Mouse (Mus musculus): ENCODE results near the gene Opcml. TPM values are rescaled to one million over a fixed set of nuclear protein-coding genes. Genes with fewer than 3 reads are reported as not detected.
A peak's percentile ranks its signal among the peaks of the same experiment; 100 is the strongest.

The Opcml gene
- total RNA-seq, 2 experiments from 2014 or later: 280 to 284 TPM

GRCm38 (mm10) chr9:28222726-28223125 lies 432.2 kb downstream of the Opcml start:
- DNase-seq: no peak
- intact Hi-C loops (cut with DNase I): no loop called here

- no peak for DNase-seq
- intact Hi-C loops (cut with DNase I): no loop called here
Observed at GRCm38 (mm10) chr9:28225824-28226569, 435.4 kb downstream of the Opcml start.

GRCm38 (mm10) chr9:28226570-28226951 lies 436.0 kb downstream of the Opcml start:
- DNase-seq: no peak
- intact Hi-C loops (cut with DNase I): no loop called here

GRCm38 (mm10) chr9:28238450-28238849 lies 447.9 kb downstream of the Opcml start:
- intact Hi-C loops (cut with DNase I): no loop called here
- DNase-seq: no peak

- DNase-seq: no peak
- intact Hi-C loops (cut with DNase I): loop anchor here (2.0 to 10.0 kb wide), 2 partner anchors 453 to 837 kb away; partner anchors contain the start of gene Opcml
Observed at GRCm38 (mm10) chr9:28247742-28248503, 457.3 kb downstream of the Opcml start.

- no peak for DNase-seq
Observed at GRCm38 (mm10) chr9:28251341-28251740, 460.8 kb downstream of the Opcml start.

GRCm38 (mm10) chr9:28255128-28255904 lies 464.7 kb downstream of the Opcml start:
- intact Hi-C loops (cut with DNase I): no loop called here
- no peak for DNase-seq

More at GRCm38 (mm10) chr9:28251341-28251740, 460.8 kb downstream of the Opcml start:
- intact Hi-C loops (cut with DNase I): no loop called here

- no peak for DNase-seq
- intact Hi-C loops (cut with DNase I): no loop called here
Observed at GRCm38 (mm10) chr9:28255905-28256268, 465.3 kb downstream of the Opcml start.

- peak; percentile 73 for DNase-seq
- intact Hi-C loops (cut with DNase I): loop anchor here (2.0 to 5.0 kb wide), 2 partner anchors 1152 to 1386 kb away; no protein-coding TSS in a partner anchor
Observed at GRCm38 (mm10) chr9:28261078-28261753, 470.6 kb downstream of the Opcml start.

- intact Hi-C loops (cut with DNase I): loop anchor here (5.0 kb wide), 1 partner anchor 1385 kb away; no protein-coding TSS in a partner anchor
- no peak for DNase-seq
Observed at GRCm38 (mm10) chr9:28262021-28262420, 471.4 kb downstream of the Opcml start.

- intact Hi-C loops (cut with DNase I): loop anchor here (5.0 kb wide), 1 partner anchor 1384 kb away; no protein-coding TSS in a partner anchor
Observed at GRCm38 (mm10) chr9:28262896-28263295, 472.3 kb downstream of the Opcml start.

GRCm38 (mm10) chr9:28264761-28265160 lies 474.2 kb downstream of the Opcml start:
- intact Hi-C loops (cut with DNase I): loop anchor here (5.0 kb wide), 2 partner anchors 138 to 1383 kb away; no protein-coding TSS in a partner anchor
- no peak for DNase-seq

More at GRCm38 (mm10) chr9:28262896-28263295, 472.3 kb downstream of the Opcml start:
- no peak for DNase-seq

- no peak for DNase-seq
- intact Hi-C loops (cut with DNase I): no loop called here
Observed at GRCm38 (mm10) chr9:28273816-28274215, 483.2 kb downstream of the Opcml start.

- intact Hi-C loops (cut with DNase I): no loop called here
Observed at GRCm38 (mm10) chr9:28278555-28278954, 488.0 kb downstream of the Opcml start.

GRCm38 (mm10) chr9:28281025-28281424 lies 490.4 kb downstream of the Opcml start:
- intact Hi-C loops (cut with DNase I): no loop called here
- no peak for DNase-seq

More at GRCm38 (mm10) chr9:28278555-28278954, 488.0 kb downstream of the Opcml start:
- no peak for DNase-seq

- intact Hi-C loops (cut with DNase I): no loop called here
- no peak for DNase-seq
Observed at GRCm38 (mm10) chr9:28281571-28281970, 491.0 kb downstream of the Opcml start.

- intact Hi-C loops (cut with DNase I): no loop called here
- no peak for DNase-seq
Observed at GRCm38 (mm10) chr9:28285016-28285415, 494.4 kb downstream of the Opcml start.

- intact Hi-C loops (cut with DNase I): no loop called here
- DNase-seq: no peak
Observed at GRCm38 (mm10) chr9:28286384-28286783, 495.8 kb downstream of the Opcml start.

GRCm38 (mm10) chr9:28287485-28287884 lies 496.9 kb downstream of the Opcml start:
- DNase-seq: no peak
- intact Hi-C loops (cut with DNase I): no loop called here

- peak; percentile 6 for DNase-seq
- intact Hi-C loops (cut with DNase I): no loop called here
Observed at GRCm38 (mm10) chr9:28289696-28290330, 499.2 kb downstream of the Opcml start.
